Mouse (Mus musculus) liver, postnatal 0 days (tissue): ENCODE data around the gene Dennd1b. TPM values are rescaled to one million over a fixed set of nuclear protein-coding genes. Genes with fewer than 3 reads are reported as not detected.

Experiments
- ATAC-seq: fragments of 200-750 bp; cut with Nextera tagmentation; 2 replicates; pipeline ENCODE4 v1.8.0; 2017; ENCODE audit warnings: mild to moderate bottlenecking, moderate library complexity
- DNase-seq: peaks from one replicate; pipeline ENCODE4 v3.0.0-alpha.2; 2016
- H3K27ac ChIP-seq: fragments of 300-500 bp; sonication (generic); 2 replicates; pipeline ENCODE4 v1.5.1; 2014; ENCODE audit warnings: antibody characterized with exemption, moderate library complexity, mild to moderate bottlenecking, low read depth
- H3K27me3 ChIP-seq: fragments of 300-500 bp; sonication (generic); 2 replicates; pipeline ENCODE4 v1.6.1; 2014; ENCODE audit warnings: low read length, control low read depth, mixed read lengths; ENCODE audit not compliant: insufficient read depth
- H3K36me3 ChIP-seq: fragments of 300-500 bp; sonication (generic); replicated peaks from 2 replicates; pipeline ENCODE4 v1.6.1; 2014; ENCODE audit warnings: mild to moderate bottlenecking, control low read depth, low read length, moderate library complexity, mixed read lengths; ENCODE audit not compliant: insufficient read depth
- H3K4me1 ChIP-seq: fragments of 300-500 bp; sonication (generic); 2 replicates; pipeline ENCODE4 v1.6.1; 2014; ENCODE audit warnings: antibody characterized with exemption, mild to moderate bottlenecking, control low read depth; ENCODE audit not compliant: insufficient read depth
- H3K4me2 ChIP-seq: fragments of 300-500 bp; sonication (generic); 2 replicates; pipeline ENCODE4 v1.6.1; 2014; ENCODE audit warnings: low read depth, mild to moderate bottlenecking, low read length, moderate library complexity, mixed read lengths
- H3K4me3 ChIP-seq: fragments of 300-500 bp; sonication (generic); 2 replicates; pipeline ENCODE4 v1.5.1; 2014; ENCODE audit warnings: low read depth, low read length
- H3K9ac ChIP-seq: fragments of 300-500 bp; sonication (generic); replicated peaks from 2 replicates; pipeline ENCODE4 v1.6.1; 2014; ENCODE audit warnings: mild to moderate bottlenecking, moderate library complexity
- H3K9me3 ChIP-seq: fragments of 300-500 bp; sonication (generic); 2 replicates; pipeline ENCODE4 v1.6.1; 2016; ENCODE audit warnings: mild to moderate bottlenecking, control low read depth, low read length, mixed read lengths
- CTCF ChIP-seq: sonication (generic); IDR thresholded peaks from 2 replicates; pipeline ENCODE4 v1.5.1; 2016; ENCODE audit warnings: antibody characterized with exemption, low read depth
- EP300 ChIP-seq: IDR thresholded peaks from 2 replicates; pipeline ENCODE4 v1.6.1; 2016; ENCODE audit warnings: antibody characterized with exemption, low read depth, mild to moderate bottlenecking
- WGBS: fragments of 180-500 bp; shearing (Covaris S2); extraction: QIAGEN DNeasy Blood & Tissue Kit; methylation state at CpG from one replicate; pipeline ENCODE4 v1.1.7; 2014; ENCODE audit not compliant: insufficient replicate concordance; 5-methylcytosine and 5-hydroxymethylcytosine counted together
- polyA plus RNA-seq: library from polyadenylated mRNA; unstranded; fragments of >200 nt; fragmentation: Nextera tagmentation; extraction: Ambion mirVana; gene quantifications from 2 replicates; pipeline ENCODE4 v1.2.1, GENCODE M21; 2015

Gene Dennd1b
- polyA plus RNA-seq, 1 experiment from 2014 or later: 8.4 TPM

- H3K36me3 ChIP-seq: no peaks in the 10 kb centered on the region
- no peak overlapping the region for H3K4me3 ChIP-seq
- WGBS: 74% methylated on average over 3 of the region's 3 CpGs
- H3K4me1 ChIP-seq: 0 out of 2 replicates have a peak, but pooled peaks cover 3% of the 10 kb centered on the region
- DNase-seq (no peak), ATAC-seq (no peak)
- no peak overlapping the region for H3K4me2 ChIP-seq
- TF ChIP-seq CTCF: no peak
- TF ChIP-seq EP300: no peak
- H3K9ac ChIP-seq: no peak overlapping the region
- H3K27ac ChIP-seq: no peak overlapping the region
- no peaks in the 10 kb centered on the region for H3K9me3 ChIP-seq
- H3K27me3 ChIP-seq: no peaks in the 10 kb centered on the region
Observed at GRCm38 (mm10) chr1:138958863-138959262, 4.4 kb upstream of the Dennd1b start.

GRCm38 (mm10) chr1:138959903-138960483 is 3.2 kb upstream of the Dennd1b start:
- no peak for ATAC-seq
- H3K27ac ChIP-seq: no peak overlapping the region
- no peaks in the 10 kb centered on the region for H3K27me3 ChIP-seq
- no peak for TF ChIP-seq EP300
- no peak for TF ChIP-seq CTCF
- no peaks in the 10 kb centered on the region for H3K36me3 ChIP-seq
- 0 out of 2 replicates have a peak, but pooled peaks cover 3% of the 10 kb centered on the region for H3K4me1 ChIP-seq
- no peak overlapping the region for H3K4me2 ChIP-seq
- H3K4me3 ChIP-seq: no peak overlapping the region
- DNase-seq: no peak
- no peaks in the 10 kb centered on the region for H3K9me3 ChIP-seq
- WGBS: 64% methylated on average over 4 of the region's 4 CpGs
- no peak overlapping the region for H3K9ac ChIP-seq

- Histone ChIP-seq H3K36me3 (peaks cover 6% of the 10 kb centered on the region), H3K9ac (peak overlapping the region; percentile 94), H3K4me1 (peaks cover 11% of the 10 kb centered on the region), H3K4me3 (peak overlapping the region; percentile 80), H3K4me2 (peak overlapping the region; percentile 63), H3K27me3 (no peaks in the 10 kb centered on the region), H3K27ac (peak overlapping the region; percentile 98), H3K9me3 (no peaks in the 10 kb centered on the region)
- TF ChIP-seq CTCF (no peak), EP300 (peak; percentile 12; the same call in 1 of the 2 replicates)
- ATAC-seq (no peak), DNase-seq (no peak)
- 40% methylated on average over 9 of the region's 9 CpGs for WGBS
Observed at GRCm38 (mm10) chr1:138962266-138963101, 751 bp upstream of the Dennd1b start.

GRCm38 (mm10) chr1:138963868-138964458 is 728 bp downstream of the Dennd1b start:
- Histone ChIP-seq H3K4me1 (peaks cover 18% of the 10 kb centered on the region), H3K4me2 (peak overlapping the region; percentile 63), H3K27ac (peak overlapping the region; percentile 98), H3K4me3 (peak overlapping the region; percentile 80), H3K9ac (peak overlapping the region; percentile 94), H3K27me3 (no peaks in the 10 kb centered on the region), H3K9me3 (no peaks in the 10 kb centered on the region), H3K36me3 (peaks cover 6% of the 10 kb centered on the region)
- TF ChIP-seq EP300: no peak
- no peak for TF ChIP-seq CTCF
- WGBS: under 1% methylated on average over 29 of the region's 50 CpGs
- DNase-seq: peak; percentile 58
- peak; percentile 86 for ATAC-seq

GRCm38 (mm10) chr1:138965069-138965468 is 1.8 kb downstream of the Dennd1b start:
- no peak overlapping the region for H3K9ac ChIP-seq
- no peak for TF ChIP-seq CTCF
- no peak for TF ChIP-seq EP300
- DNase-seq (no peak), ATAC-seq (no peak)
- H3K27ac ChIP-seq: no peak overlapping the region
- H3K4me1 ChIP-seq: peaks cover 18% of the 10 kb centered on the region
- peak overlapping the region; percentile 52; the same call in 1 of the 2 replicates for H3K4me2 ChIP-seq
- peaks cover 6% of the 10 kb centered on the region for H3K36me3 ChIP-seq
- H3K9me3 ChIP-seq: no peaks in the 10 kb centered on the region
- no peak overlapping the region for H3K4me3 ChIP-seq
- H3K27me3 ChIP-seq: no peaks in the 10 kb centered on the region

GRCm38 (mm10) chr1:138965511-138965910 is 2.3 kb downstream of the Dennd1b start:
- Histone ChIP-seq H3K9ac (no peak overlapping the region), H3K4me1 (peaks cover 18% of the 10 kb centered on the region), H3K27me3 (no peaks in the 10 kb centered on the region), H3K4me3 (no peak overlapping the region), H3K4me2 (0 out of 2 replicates have a peak overlapping the region, but pooled peaks have one; percentile 52), H3K9me3 (no peaks in the 10 kb centered on the region), H3K27ac (no peak overlapping the region), H3K36me3 (peaks cover 6% of the 10 kb centered on the region)
- WGBS: 60% methylated on average over 2 of the region's 2 CpGs
- TF ChIP-seq EP300: no peak
- TF ChIP-seq CTCF: no peak
- no peak for DNase-seq
- ATAC-seq: no peak
